Mouse (Mus musculus) E14TG2a.4 (cell line): ENCODE results near the gene Fam8a1.

ENCODE experiments used
- H3K27me3 ChIP-seq: 2 replicates; pipeline ENCODE4 v1.6.1; 2014; ENCODE audit warnings: low read length, control low read depth; ENCODE audit not compliant: insufficient read depth
- H3K36me3 ChIP-seq: 2 replicates; pipeline ENCODE4 v1.6.1; 2014; ENCODE audit warnings: low read length, control low read depth; ENCODE audit not compliant: insufficient read depth
- H3K4me1 ChIP-seq: replicated peaks from 2 replicates; pipeline ENCODE4 v1.6.1; 2014; ENCODE audit warnings: low read depth, low read length, control low read depth
- H3K4me3 ChIP-seq: replicated peaks from 2 replicates; pipeline ENCODE4 v1.5.1; 2014; ENCODE audit warnings: mild to moderate bottlenecking, low read length
- H3K9me3 ChIP-seq: 2 replicates; pipeline ENCODE4 v1.6.1; 2014; ENCODE audit warnings: low read length, control low read depth
- CTCF ChIP-seq: conservative IDR thresholded peaks from 2 replicates; pipeline ENCODE4 v1.5.1; 2014; ENCODE audit warnings: low read length
- NANOG ChIP-seq: IDR thresholded peaks from 2 replicates; pipeline ENCODE4 v1.6.1; 2014; ENCODE audit warnings: borderline replicate concordance, low read length, mixed read lengths
- POU5F1 ChIP-seq: IDR thresholded peaks from 2 replicates; pipeline ENCODE4 v1.6.1; 2014; ENCODE audit warnings: low read length, borderline replicate concordance

Fam8a1 gene

DNA sequence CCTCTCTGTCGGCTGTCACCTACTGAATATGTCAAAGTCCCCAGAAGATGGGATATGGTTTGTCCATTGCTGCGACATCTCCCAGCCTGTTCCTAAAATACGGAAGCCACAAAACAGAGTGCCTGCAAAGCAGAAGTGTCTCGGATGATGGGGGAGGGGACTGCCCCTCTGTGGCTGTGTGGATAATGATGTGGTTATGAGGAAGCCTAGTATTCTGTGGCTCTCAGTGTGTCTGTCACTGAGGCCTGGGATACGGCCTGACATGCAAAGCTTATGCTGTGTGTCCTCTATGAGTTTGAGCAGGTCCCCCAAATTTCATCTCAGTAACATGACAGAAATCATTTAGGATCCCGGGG, 35.2 kb upstream of the Fam8a1 start:
- Histone ChIP-seq H3K4me1 (peaks cover 43% of the 10 kb centered on the region), H3K9me3 (no peaks in the 10 kb centered on the region), H3K27me3 (no peaks in the 10 kb centered on the region), H3K4me3 (no peak overlapping the region), H3K36me3 (no peaks in the 10 kb centered on the region)
- TF ChIP-seq NANOG (no peak), CTCF (no peak), POU5F1 (no peak)

DNA sequence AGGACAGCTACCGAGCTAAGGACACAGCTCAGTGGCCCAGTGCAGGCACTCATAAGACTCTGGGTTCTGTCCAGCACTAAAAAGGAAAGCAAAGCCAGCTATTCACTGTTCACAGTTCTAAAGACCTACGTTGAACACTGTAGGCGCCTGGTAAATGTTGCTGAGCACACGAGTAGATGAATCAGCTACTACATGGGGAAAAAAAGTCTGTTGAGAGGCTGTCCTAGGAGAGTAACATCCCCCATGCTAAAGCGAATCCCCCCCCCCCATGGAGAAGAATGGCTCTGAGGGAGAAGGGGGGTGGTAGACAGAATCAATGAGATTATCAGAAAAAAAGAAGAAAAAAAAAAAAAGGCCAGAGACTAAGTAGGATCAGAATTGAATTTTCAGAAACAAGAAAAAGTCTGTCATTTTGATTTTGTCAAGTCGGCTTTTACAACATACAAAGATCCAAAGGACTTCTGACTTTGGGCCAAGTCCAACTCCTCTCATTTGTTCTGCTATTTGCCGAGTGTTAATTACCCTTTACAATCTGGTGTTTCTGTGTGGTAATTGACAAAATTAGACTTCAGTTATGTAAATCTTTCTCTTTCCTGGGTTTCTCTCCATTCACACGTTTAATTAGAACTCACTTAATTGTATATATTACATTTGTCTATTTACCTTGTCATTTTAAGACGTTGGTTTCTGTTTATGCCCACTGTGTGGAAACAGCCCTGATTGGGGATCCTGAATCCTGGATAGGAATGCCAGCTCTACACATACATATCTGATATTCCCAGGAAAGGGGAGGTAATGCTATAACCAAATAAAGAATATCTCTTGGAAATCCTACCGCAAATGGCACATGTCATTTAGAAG, 28.5 kb upstream of the Fam8a1 start:
- no peak overlapping the region for H3K4me3 ChIP-seq
- TF ChIP-seq POU5F1: no peak
- TF ChIP-seq CTCF: no peak
- no peak for TF ChIP-seq NANOG
- peaks cover 29% of the 10 kb centered on the region for H3K4me1 ChIP-seq
- H3K36me3 ChIP-seq: no peaks in the 10 kb centered on the region
- no peaks in the 10 kb centered on the region for H3K27me3 ChIP-seq
- peaks cover 5% of the 10 kb centered on the region for H3K9me3 ChIP-seq

DNA sequence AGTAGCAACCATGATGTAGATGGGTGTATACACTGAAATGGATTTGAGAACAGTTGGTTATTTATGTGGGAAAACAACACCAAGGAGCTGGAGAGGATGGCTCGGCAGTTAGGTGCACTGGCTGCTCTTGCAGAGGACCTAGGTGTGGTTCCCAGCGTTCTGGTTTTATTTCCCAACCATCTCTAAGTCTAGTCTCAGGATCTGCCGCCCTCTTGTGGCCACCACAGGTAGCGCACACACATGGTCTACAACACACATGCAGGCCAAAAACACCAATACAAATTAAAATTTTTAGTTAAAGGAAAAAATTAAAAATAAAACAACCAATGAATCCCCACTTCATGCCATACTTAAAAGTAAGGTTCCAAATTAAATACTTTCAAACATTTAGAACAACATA, 27.0 kb upstream of the Fam8a1 start:
- peak; percentile 61 for TF ChIP-seq CTCF
- TF ChIP-seq NANOG: no peak
- no peak for TF ChIP-seq POU5F1
- Histone ChIP-seq H3K27me3 (0 out of 2 replicates have a peak, but pooled peaks cover 2% of the 10 kb centered on the region), H3K4me3 (no peak overlapping the region), H3K4me1 (peaks cover 37% of the 10 kb centered on the region), H3K9me3 (peaks cover 5% of the 10 kb centered on the region), H3K36me3 (no peaks in the 10 kb centered on the region)

DNA sequence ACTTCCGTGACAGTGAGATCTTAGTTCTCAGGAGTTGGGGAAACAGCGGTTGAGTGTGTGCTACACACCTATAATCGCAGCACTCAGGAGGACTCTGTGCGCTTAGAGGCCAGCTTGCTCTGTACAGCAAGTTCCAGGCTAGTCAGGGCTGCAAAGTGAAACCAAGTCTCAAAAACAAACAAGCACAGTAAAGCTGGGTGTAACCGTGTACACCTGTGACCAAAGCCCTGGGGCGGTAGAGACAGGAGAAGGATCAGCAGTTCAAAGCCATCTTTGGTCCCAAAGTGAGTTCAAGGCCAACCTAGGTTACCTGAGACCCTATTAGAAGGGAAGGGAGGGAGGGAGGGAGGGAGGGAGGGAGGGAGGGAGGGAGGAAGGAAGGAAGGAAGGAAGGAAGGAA, 25.1 kb upstream of the Fam8a1 start:
- H3K27me3 ChIP-seq: 0 out of 2 replicates have a peak, but pooled peaks cover 7% of the 10 kb centered on the region
- no peaks in the 10 kb centered on the region for H3K36me3 ChIP-seq
- no peak overlapping the region for H3K4me3 ChIP-seq
- TF ChIP-seq POU5F1 (no peak), CTCF (no peak), NANOG (no peak)
- H3K4me1 ChIP-seq: peaks cover 45% of the 10 kb centered on the region
- peaks cover 5% of the 10 kb centered on the region for H3K9me3 ChIP-seq

- TF ChIP-seq POU5F1 (no peak), CTCF (no peak), NANOG (peak; percentile 83)
- peaks cover 5% of the 10 kb centered on the region for H3K9me3 ChIP-seq
- 0 out of 2 replicates have a peak, but pooled peaks cover 7% of the 10 kb centered on the region for H3K27me3 ChIP-seq
- peaks cover 47% of the 10 kb centered on the region for H3K4me1 ChIP-seq
- H3K4me3 ChIP-seq: 0 out of 2 replicates have a peak overlapping the region, but pooled peaks have one; percentile 23
- no peaks in the 10 kb centered on the region for H3K36me3 ChIP-seq
Observed at GRCm38 (mm10) chr13:46645476-46645875, 23.8 kb upstream of the Fam8a1 start.

- TF ChIP-seq POU5F1 (no peak), CTCF (no peak), NANOG (no peak)
- Histone ChIP-seq H3K9me3 (peaks cover 7% of the 10 kb centered on the region), H3K4me3 (no peak overlapping the region), H3K36me3 (no peaks in the 10 kb centered on the region), H3K4me1 (peaks cover 35% of the 10 kb centered on the region), H3K27me3 (0 out of 2 replicates have a peak, but pooled peaks cover 5% of the 10 kb centered on the region)
Observed at GRCm38 (mm10) chr13:46651853-46652252, 17.5 kb upstream of the Fam8a1 start.

DNA sequence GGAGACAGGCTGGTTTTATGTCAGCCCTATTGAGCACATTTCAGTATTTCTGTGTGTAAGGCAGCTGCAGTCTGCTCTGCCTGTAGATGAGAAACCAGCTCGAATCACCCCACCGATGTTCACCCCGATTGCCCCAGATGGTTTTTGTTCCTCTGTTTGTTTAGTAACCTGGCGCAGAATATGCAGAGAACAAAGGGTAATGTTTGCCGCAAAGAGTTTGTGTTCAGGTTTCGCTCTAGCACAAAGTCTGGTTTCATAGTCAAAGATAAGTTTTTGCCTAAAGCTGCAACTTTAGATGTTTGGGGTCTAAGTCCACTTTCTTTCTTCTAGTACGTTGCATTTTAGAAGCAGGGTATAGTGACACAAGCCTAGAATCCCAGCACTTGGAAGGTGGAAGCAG, 16.7 kb upstream of the Fam8a1 start:
- no peaks in the 10 kb centered on the region for H3K36me3 ChIP-seq
- 0 out of 2 replicates have a peak, but pooled peaks cover 3% of the 10 kb centered on the region for H3K27me3 ChIP-seq
- peaks cover 7% of the 10 kb centered on the region for H3K9me3 ChIP-seq
- H3K4me3 ChIP-seq: no peak overlapping the region
- H3K4me1 ChIP-seq: peaks cover 35% of the 10 kb centered on the region
- TF ChIP-seq POU5F1: no peak
- TF ChIP-seq CTCF: no peak
- TF ChIP-seq NANOG: no peak

GRCm38 (mm10) chr13:46653671-46654070, 15.7 kb upstream of the Fam8a1 start:
- TF ChIP-seq CTCF (no peak), POU5F1 (no peak), NANOG (no peak)
- Histone ChIP-seq H3K4me3 (no peak overlapping the region), H3K36me3 (no peaks in the 10 kb centered on the region), H3K27me3 (no peaks in the 10 kb centered on the region), H3K4me1 (peaks cover 32% of the 10 kb centered on the region), H3K9me3 (peaks cover 7% of the 10 kb centered on the region)

- TF ChIP-seq POU5F1 (no peak), CTCF (no peak), NANOG (no peak)
- Histone ChIP-seq H3K27me3 (no peaks in the 10 kb centered on the region), H3K36me3 (no peaks in the 10 kb centered on the region), H3K4me1 (peaks cover 25% of the 10 kb centered on the region), H3K4me3 (no peak overlapping the region), H3K9me3 (peaks cover 7% of the 10 kb centered on the region)
Observed at GRCm38 (mm10) chr13:46654566-46654965, 14.8 kb upstream of the Fam8a1 start.
